Mouse (Mus musculus): ENCODE measurements at regions not wholly inside any gene's neighbourhood (a gene's known extent, or its start where the extent isn't known, plus 50 kb on each side); places are given as distances from the start of the nearest gene placed in this dataset.

- TF ChIP-seq GATA1 (IDR thresholded peaks at IDR 0.05; ENCODE audit: borderline replicate concordance, low read length) (no peak), FLI1 (IDR thresholded peaks at IDR 0.05; ENCODE audit: low read length) (no peak)
Measured at GRCm38 (mm10) chr17:45964031-45964430, 68.1 kb downstream of the Vegfa start.
